Mouse (Mus musculus) intestine, embryonic 16.5 days (tissue): ENCODE data around the gene Gm4559. TPM values are rescaled to one million over a fixed set of nuclear protein-coding genes. Genes with fewer than 3 reads are reported as not detected.
A peak's percentile ranks its signal among the peaks of the same experiment; 100 is the strongest.
"Not testable (repeated sequence)": the region's sequence is repeated elsewhere in the genome, so short reads cannot be mapped to it uniquely, and the experiment has no call there.

Experiments used
- ATAC-seq: fragments of 200-750 bp; cut with Nextera tagmentation; 2 replicates; pipeline ENCODE4 v1.8.0; 2017; ENCODE audit warnings: moderate TSS enrichment, moderate library complexity
- H3K27ac ChIP-seq: fragments of 300-500 bp; sonication (generic); 2 replicates; pipeline ENCODE4 v1.5.1; 2014; ENCODE audit warnings: mild to moderate bottlenecking, low read length
- H3K27me3 ChIP-seq: fragments of 300-500 bp; sonication (generic); replicated peaks from 2 replicates; pipeline ENCODE4 v1.6.1; 2014; ENCODE audit warnings: low read length, control low read depth, mixed read lengths; ENCODE audit not compliant: control insufficient read depth, insufficient read depth
- H3K36me3 ChIP-seq: fragments of 300-500 bp; sonication (generic); 2 replicates; pipeline ENCODE4 v1.6.1; 2014; ENCODE audit warnings: low read length, control low read depth; ENCODE audit not compliant: control insufficient read depth, insufficient read depth
- H3K4me1 ChIP-seq: fragments of 300-500 bp; sonication (generic); 2 replicates; pipeline ENCODE4 v1.6.1; 2014; ENCODE audit warnings: low read length, control low read depth, mixed read lengths; ENCODE audit not compliant: control insufficient read depth, insufficient read depth
- H3K4me2 ChIP-seq: fragments of 300-500 bp; sonication (generic); 2 replicates; pipeline ENCODE4 v1.6.1; 2014; ENCODE audit warnings: low read depth, low read length, control low read depth
- H3K4me3 ChIP-seq: fragments of 300-500 bp; sonication (generic); 2 replicates; pipeline ENCODE4 v1.5.1; 2014; ENCODE audit warnings: mild to moderate bottlenecking, low read length
- H3K9ac ChIP-seq: fragments of 300-500 bp; sonication (generic); 2 replicates; pipeline ENCODE4 v1.6.1; 2014; ENCODE audit warnings: low read depth, low read length
- H3K9me3 ChIP-seq: fragments of 300-500 bp; sonication (generic); 2 replicates; pipeline ENCODE4 v1.6.1; 2016; ENCODE audit warnings: low read length, control low read depth; ENCODE audit not compliant: control insufficient read depth
- WGBS: fragments of 180-500 bp; shearing (Covaris S2); extraction: QIAGEN DNeasy Blood & Tissue Kit; methylation state at CpG from one replicate; pipeline ENCODE4 v1.1.7; 2014; 5-methylcytosine and 5-hydroxymethylcytosine counted together
- polyA plus RNA-seq: library from polyadenylated mRNA; unstranded; fragments of >200 nt; fragmentation: Nextera tagmentation; extraction: Ambion mirVana; gene quantifications from 2 replicates; pipeline ENCODE4 v1.2.1, GENCODE M21; 2015

Gm4559 gene
- polyA plus RNA-seq, 1 experiment from 2014 or later = not detected

GRCm38 (mm10) chr7:142303929-142304328 is 29.8 kb upstream of the Gm4559 start:
- not testable (repeated sequence) for H3K9me3 ChIP-seq, H3K36me3 ChIP-seq, H3K4me3 ChIP-seq, H3K27me3 ChIP-seq, H3K9ac ChIP-seq, H3K4me1 ChIP-seq, H3K4me2 ChIP-seq, ATAC-seq, H3K27ac ChIP-seq
- 74% methylated on average over 1 of the region's 1 CpGs for WGBS

- Histone ChIP-seq H3K27me3 (no peaks in the 10 kb centered on the region), H3K4me2 (no peak within 1 kb of the TSS), H3K4me3 (no peak within 1 kb of the TSS), H3K4me1 (no peaks in the 10 kb centered on the region), H3K9me3 (no peaks in the 10 kb centered on the region), H3K27ac (no peak within 1 kb of the TSS), H3K9ac (no peak within 1 kb of the TSS), H3K36me3 (no peaks in the 10 kb centered on the region)
- no peak for ATAC-seq
- WGBS = 49% methylated on average over 3 of the region's 3 CpGs
Observed at GRCm38 (mm10) chr7:142303249-142303648, 29.1 kb upstream of the Gm4559 start, which contains the start of gene Krtap5-4. Gene Krtap5-4, plus strand, starts transcription at chr7:142303549.

- not testable (repeated sequence) for H3K9ac ChIP-seq, H3K27ac ChIP-seq, H3K4me2 ChIP-seq, ATAC-seq, H3K4me3 ChIP-seq, H3K36me3 ChIP-seq, H3K27me3 ChIP-seq, H3K4me1 ChIP-seq, H3K9me3 ChIP-seq
Observed at GRCm38 (mm10) chr7:142297018-142297417, 22.9 kb upstream of the Gm4559 start, which contains the start of gene Krtap5-1. Gene Krtap5-1, minus strand, starts transcription at chr7:142297118.

GRCm38 (mm10) chr7:142296108-142296507 is 21.9 kb upstream of the Gm4559 start:
- not testable (repeated sequence) for ATAC-seq, H3K27ac ChIP-seq, H3K4me3 ChIP-seq, H3K36me3 ChIP-seq, H3K9ac ChIP-seq, H3K4me2 ChIP-seq, H3K27me3 ChIP-seq, H3K9me3 ChIP-seq, H3K4me1 ChIP-seq
- 19% methylated on average over 4 of the region's 4 CpGs for WGBS

GRCm38 (mm10) chr7:142295418-142295817 is 21.3 kb upstream of the Gm4559 start:
- ATAC-seq = no peak
- no peak overlapping the region for H3K27ac ChIP-seq
- H3K9ac ChIP-seq = no peak overlapping the region
- no peak overlapping the region for H3K4me3 ChIP-seq
- no peak overlapping the region for H3K4me2 ChIP-seq
- H3K27me3 ChIP-seq = no peaks in the 10 kb centered on the region
- H3K4me1 ChIP-seq = no peaks in the 10 kb centered on the region
- H3K36me3 ChIP-seq = no peaks in the 10 kb centered on the region
- H3K9me3 ChIP-seq = no peaks in the 10 kb centered on the region

- H3K9ac ChIP-seq, H3K36me3 ChIP-seq, H3K27ac ChIP-seq, H3K4me3 ChIP-seq, H3K27me3 ChIP-seq, H3K4me2 ChIP-seq, H3K9me3 ChIP-seq, ATAC-seq, H3K4me1 ChIP-seq: not testable (repeated sequence)
- WGBS = 3% methylated on average over 2 of the region's 2 CpGs
Observed at GRCm38 (mm10) chr7:142293851-142294250, 19.7 kb upstream of the Gm4559 start.

- 41% methylated on average over 9 of the region's 9 CpGs for WGBS
- ATAC-seq = not testable (repeated sequence)
Observed at GRCm38 (mm10) chr7:142285910-142286612, 11.9 kb upstream of the Gm4559 start.

GRCm38 (mm10) chr7:142285130-142285835 is 11.1 kb upstream of the Gm4559 start:
- 18% methylated on average over 23 of the region's 23 CpGs for WGBS
- no peaks in the 10 kb centered on the region for H3K36me3 ChIP-seq
- H3K27ac ChIP-seq = no peak overlapping the region

More at GRCm38 (mm10) chr7:142285910-142286612, 11.9 kb upstream of the Gm4559 start:
- H3K4me2 ChIP-seq, H3K27me3 ChIP-seq, H3K27ac ChIP-seq, H3K36me3 ChIP-seq, H3K4me3 ChIP-seq, H3K9me3 ChIP-seq, H3K9ac ChIP-seq: not testable (repeated sequence)
- H3K4me1 ChIP-seq = peaks cover 14% of the 10 kb centered on the region; the same call in 1 of the 2 replicates

GRCm38 (mm10) chr7:142284615-142285080 is 10.5 kb upstream of the Gm4559 start:
- Histone ChIP-seq H3K27me3 (no peaks in the 10 kb centered on the region), H3K9ac (peak overlapping the region; percentile 74), H3K9me3 (no peaks in the 10 kb centered on the region), H3K4me3 (peak overlapping the region; percentile 62), H3K4me2 (peak overlapping the region; percentile 85), H3K27ac (peak overlapping the region; percentile 86), H3K36me3 (no peaks in the 10 kb centered on the region), H3K4me1 (peaks cover 14% of the 10 kb centered on the region; the same call in 1 of the 2 replicates)
- ATAC-seq = peak; percentile 66
- 0% methylated on average over 19 of the region's 19 CpGs for WGBS

More at GRCm38 (mm10) chr7:142285130-142285835, 11.1 kb upstream of the Gm4559 start:
- Histone ChIP-seq H3K4me3 (peak overlapping the region; percentile 62), H3K27me3 (no peaks in the 10 kb centered on the region), H3K4me1 (peaks cover 14% of the 10 kb centered on the region; the same call in 1 of the 2 replicates), H3K4me2 (peak overlapping the region; percentile 85), H3K9ac (peak overlapping the region; percentile 37; the same call in 1 of the 2 replicates), H3K9me3 (no peaks in the 10 kb centered on the region)
- peak; percentile 54 for ATAC-seq
